25 mouse cellular contexts compared by ENCODE assay signal in genomic region chr5:25331322-25331721, GRCm38 (mm10).
"Had no signal": no experiment of that assay in that cellular context is flagged by ENCODE, and none has a peak within 500 bp of the region (broad histone marks: within the 10 kb centered on the region; RNA-seq: fewer than 3 reads in every experiment).

No protein-coding gene starts in this region.

- H3K4me1 ChIP-seq: embryonic facial prominence, embryonic 10.5 days; embryonic facial prominence, embryonic 12.5 days; embryonic facial prominence, embryonic 13.5 days; embryonic facial prominence, embryonic 15.5 days; forebrain, embryonic 10.5 days; forebrain, embryonic 12.5 days; forebrain, embryonic 13.5 days; forebrain, embryonic 15.5 days had no signal

- H3K9me3 ChIP-seq: embryonic facial prominence, embryonic 10.5 days; embryonic facial prominence, embryonic 12.5 days; embryonic facial prominence, embryonic 13.5 days; embryonic facial prominence, embryonic 15.5 days; forebrain, embryonic 10.5 days; forebrain, embryonic 12.5 days; forebrain, embryonic 13.5 days; forebrain, embryonic 15.5 days had no signal

- H3K4me3 ChIP-seq: embryonic facial prominence, embryonic 10.5 days; embryonic facial prominence, embryonic 12.5 days; embryonic facial prominence, embryonic 13.5 days; embryonic facial prominence, embryonic 15.5 days; erythroblast, embryonic 14.5 days; forebrain, embryonic 10.5 days; forebrain, embryonic 12.5 days; forebrain, embryonic 13.5 days; forebrain, embryonic 15.5 days; gastrocnemius, adult 2 months; heart, adult 2 months had no signal

- H3K27me3 ChIP-seq: embryonic facial prominence, embryonic 12.5 days; embryonic facial prominence, embryonic 13.5 days; embryonic facial prominence, embryonic 15.5 days; forebrain, embryonic 12.5 days; forebrain, embryonic 13.5 days; forebrain, embryonic 15.5 days had no signal

- H3K4me2 ChIP-seq: embryonic facial prominence, embryonic 12.5 days; embryonic facial prominence, embryonic 13.5 days; embryonic facial prominence, embryonic 15.5 days; forebrain, embryonic 12.5 days; forebrain, embryonic 13.5 days; forebrain, embryonic 15.5 days had no signal

- H3K27ac ChIP-seq: embryonic facial prominence, embryonic 10.5 days; embryonic facial prominence, embryonic 12.5 days; embryonic facial prominence, embryonic 13.5 days; embryonic facial prominence, embryonic 15.5 days; forebrain, embryonic 10.5 days; forebrain, embryonic 12.5 days; forebrain, embryonic 13.5 days; forebrain, embryonic 15.5 days; gastrocnemius, adult 2 months; heart, adult 2 months had no signal

- DNase-seq: cerebellum, adult 9-10 months; cerebellum, adult 9-11 months; cerebellum, postnatal 10 days; cerebellum, postnatal 14 days; cerebellum, postnatal 25 days; cerebellum, postnatal 36 days; embryo, embryonic 11 days; forebrain, postnatal 0 days; gastrocnemius, adult 2 months; gastrocnemius, postnatal 10 days; gastrocnemius, postnatal 14 days; gastrocnemius, postnatal 25 days; gastrocnemius, postnatal 36 days; heart, adult 11 months; heart, adult 18-20 months; heart, adult 2 months had no signal

- H3K9ac ChIP-seq: embryonic facial prominence, embryonic 12.5 days; embryonic facial prominence, embryonic 13.5 days; embryonic facial prominence, embryonic 15.5 days; forebrain, embryonic 12.5 days; forebrain, embryonic 13.5 days; forebrain, embryonic 15.5 days; forebrain, postnatal 0 days had no signal
